Comparison of ENCODE assay signal across 9 mouse cellular contexts in genomic region chr17:40837308-40837707, GRCm38 (mm10). TPM values are rescaled to one million over a fixed set of nuclear protein-coding genes. Genes with fewer than 3 reads are reported as not detected.
DNase-seq lines count a peak whose midpoint lies in the region; ATAC-seq and TF ChIP-seq lines count a peak whose summit lies in the region.
"Had no signal": no experiment of that assay in that cellular context is flagged by ENCODE, and none has a peak within 500 bp of the region (broad histone marks: within the 10 kb centered on the region; RNA-seq: fewer than 3 reads in every experiment).

No protein-coding gene starts in this region.

- no peak overlapping the region for H3K4me2 ChIP-seq in liver, postnatal 0 days (ENCODE audit: low read depth, low read length)
- H3K4me2 ChIP-seq in forebrain, embryonic 16.5 days (ENCODE audit: low read length): no peak overlapping the region

- TF ChIP-seq CTCF in liver, postnatal 0 days (IDR thresholded peaks at IDR 0.05; ENCODE audit: low read depth): peak; percentile 60

- H3K27ac ChIP-seq in liver, postnatal 0 days (ENCODE audit: low read depth): no peak overlapping the region
- H3K27ac ChIP-seq in forebrain, embryonic 16.5 days (ENCODE audit: low read length): no peak overlapping the region

- H3K4me1 ChIP-seq in liver, postnatal 0 days (ENCODE audit: insufficient read depth): no peaks in the 10 kb centered on the region
- no peaks in the 10 kb centered on the region for H3K4me1 ChIP-seq in forebrain, embryonic 16.5 days (replicated peaks; ENCODE audit: control insufficient read depth, insufficient read depth, low read length)

- no peak; the same call in 1 of the 2 replicates for ATAC-seq in liver, postnatal 0 days
- peak; percentile 52 for ATAC-seq in forebrain, embryonic 16.5 days
- ATAC-seq in megakaryocyte progenitor cell, adult 5-6 weeks (replicated peaks; ENCODE audit: poor library complexity): peak; percentile 98
- ATAC-seq in inflammation-experienced regulatory T-cells, adult 6 months: no peak

- no peak for TF ChIP-seq EP300 in liver, postnatal 0 days (IDR thresholded peaks at IDR 0.05; ENCODE audit: low read depth)

- H3K9me3 ChIP-seq in liver, postnatal 0 days (ENCODE audit: low read length): no peaks in the 10 kb centered on the region
- no peaks in the 10 kb centered on the region for H3K9me3 ChIP-seq in forebrain, embryonic 16.5 days (ENCODE audit: control insufficient read depth, low read length)

- H3K27me3 ChIP-seq in liver, postnatal 0 days (ENCODE audit: insufficient read depth, low read length): no peaks in the 10 kb centered on the region
- no peaks in the 10 kb centered on the region for H3K27me3 ChIP-seq in forebrain, embryonic 16.5 days (replicated peaks; ENCODE audit: control insufficient read depth, insufficient read depth, low read length)

- no peak overlapping the region for H3K4me3 ChIP-seq in liver, postnatal 0 days (ENCODE audit: low read depth, low read length)
- no peak overlapping the region for H3K4me3 ChIP-seq in forebrain, embryonic 16.5 days (replicated peaks; ENCODE audit: low read length)

- H3K9ac ChIP-seq in liver, postnatal 0 days (replicated peaks): no peak overlapping the region
- H3K9ac ChIP-seq in forebrain, embryonic 16.5 days (replicated peaks; ENCODE audit: low read depth, low read length): no peak overlapping the region

- H3K36me3 ChIP-seq in liver, postnatal 0 days (replicated peaks; ENCODE audit: insufficient read depth, low read length): peaks cover 31% of the 10 kb centered on the region
- H3K36me3 ChIP-seq in forebrain, embryonic 16.5 days (ENCODE audit: control insufficient read depth, insufficient read depth): no peaks in the 10 kb centered on the region

- DNase-seq in cerebellum, postnatal 10 days: peak; percentile 39 to 64
- DNase-seq in cerebellum, adult 18-20 months: no peak
- DNase-seq in liver, postnatal 0 days: no peak
- DNase-seq in liver: no peak
- no peak for DNase-seq in frontal cortex, postnatal 14 days (ENCODE audit: low spot score in 2 of 2)

RNA-seq across cellular contexts. Expression of gene Rhag, which starts 26.4 kb away (rescaled TPM):
- polyA plus RNA-seq in liver, postnatal 0 days (2015; fragmentation: Nextera tagmentation; extraction: Ambion mirVana): 61.6 and 71.2 TPM in 2 replicates
- polyA plus RNA-seq in forebrain, embryonic 16.5 days (2015; fragmentation: Nextera tagmentation; extraction: Ambion mirVana): 0.09 TPM in 1 of 2 replicates, not detected in the other
- total RNA-seq in megakaryocyte progenitor cell, adult 5-6 weeks (2015): 16.4 and 24.2 TPM in 2 replicates
- 5.7 and 7.8 TPM in 2 replicates for total RNA-seq in megakaryocyte progenitor cell, adult 5-6 weeks (2017)
- not detected for polyA plus RNA-seq in inflammation-experienced regulatory T-cells, adult 6 months (2017; shearing (Covaris generic))

RNA-seq across cellular contexts. Expression of gene Crisp2, which starts 30.5 kb away (rescaled TPM):
- polyA plus RNA-seq in liver, postnatal 0 days (2015; fragmentation: Nextera tagmentation; extraction: Ambion mirVana): 0.13 and 0.15 TPM in 2 replicates
- polyA plus RNA-seq in forebrain, embryonic 16.5 days (2015; fragmentation: Nextera tagmentation; extraction: Ambion mirVana): not detected in 2 replicates
- 0.54 TPM in 1 of 2 replicates, not detected in the other for total RNA-seq in megakaryocyte progenitor cell, adult 5-6 weeks (2015)
- 0.29 and 0.78 TPM in 2 replicates for total RNA-seq in megakaryocyte progenitor cell, adult 5-6 weeks (2017)
- polyA plus RNA-seq in inflammation-experienced regulatory T-cells, adult 6 months (2017; shearing (Covaris generic)): not detected
- polyA plus RNA-seq: heart, embryonic 14.5 days had no signal

RNA-seq across cellular contexts. Expression of gene 9130008F23Rik, which starts 43.1 kb away (rescaled TPM):
- 0.09 and 0.22 TPM in 2 replicates for polyA plus RNA-seq in liver, postnatal 0 days (2015; fragmentation: Nextera tagmentation; extraction: Ambion mirVana)
- polyA plus RNA-seq in forebrain, embryonic 16.5 days (2015; fragmentation: Nextera tagmentation; extraction: Ambion mirVana): 0.49 and 0.52 TPM in 2 replicates
- 0.94 and 1.2 TPM in 2 replicates for total RNA-seq in megakaryocyte progenitor cell, adult 5-6 weeks (2015)
- 3.2 and 6.0 TPM in 2 replicates for total RNA-seq in megakaryocyte progenitor cell, adult 5-6 weeks (2017)
- polyA plus RNA-seq in inflammation-experienced regulatory T-cells, adult 6 months (2017; shearing (Covaris generic)): 1 to 10 TPM in 1 of 3 experiments, not detected in 2; 1.8 TPM

Comparison
In these comparisons a context has a peak if more than half of its experiments do, and no peak if none do; other contexts are left out.
1. DNase-seq: peak in cerebellum, postnatal 10 days (2 of 2); none in cerebellum, adult 18-20 months (0 of 2), liver, postnatal 0 days (single experiment), liver (single experiment) and frontal cortex, postnatal 14 days (0 of 2).
2. ATAC-seq: peak in forebrain, embryonic 16.5 days (single experiment) and megakaryocyte progenitor cell, adult 5-6 weeks (single experiment); none in liver, postnatal 0 days (single experiment) and inflammation-experienced regulatory T-cells, adult 6 months (single experiment).
3. RNA of gene Rhag, which starts 26.4 kb away (polyA plus RNA-seq): 61.6 to 71.2 TPM in liver, postnatal 0 days; 0.09 TPM in forebrain, embryonic 16.5 days and not detected in inflammation-experienced regulatory T-cells, adult 6 months; every median in the first group is over 10 times any median in the second.